Mouse (Mus musculus): ENCODE data around the gene Bpgm. TPM values are rescaled to one million over a fixed set of nuclear protein-coding genes. Genes with fewer than 3 reads are reported as not detected.

The Bpgm gene
- 10 to 100 TPM; 43.2 to 49.5 TPM for total RNA-seq (2021)
- long read RNA-seq, experiment 1, transcript Bpgm-201 (3 exons, 2,220 nt) = major isoform, 37 of 47 reads
- long read RNA-seq, experiment 1, partial matches to known transcripts = 0 of 47 reads
- long read RNA-seq, experiment 1, other reads (novel, unspliced or antisense) = 10 of 47 reads
- long read RNA-seq, experiment 2, transcript Bpgm-201 (3 exons, 2,220 nt) = major isoform, 51 of 67 reads
- long read RNA-seq, experiment 2, partial matches to known transcripts = 3 of 67 reads
- long read RNA-seq, experiment 2, other reads (novel, unspliced or antisense) = 13 of 67 reads

GRCm38 (mm10) chr6:34475974-34476794 lies at the start of gene Bpgm:
Gene Bpgm, plus strand, starts transcription at chr6:34476207.
- DNase-seq (ENCODE audit: low spot score in 2 of 2) = peak; percentile 95 to 98

GRCm38 (mm10) chr6:34439006-34439405 lies 37.0 kb upstream of the Bpgm start:
- DNase-seq (ENCODE audit: low spot score in 2 of 2) = no peak

- no peak for DNase-seq (ENCODE audit: low spot score in 2 of 2)
Observed at GRCm38 (mm10) chr6:34441556-34442257, 34.3 kb upstream of the Bpgm start.

GRCm38 (mm10) chr6:34443791-34444190 lies 32.2 kb upstream of the Bpgm start:
- DNase-seq (ENCODE audit: low spot score in 2 of 2) = no peak

GRCm38 (mm10) chr6:34447961-34448360 lies 28.0 kb upstream of the Bpgm start:
- peak; percentile 31 to 37 for DNase-seq (ENCODE audit: low spot score in 2 of 2)

- no peak for DNase-seq (ENCODE audit: low spot score in 2 of 2)
Observed at GRCm38 (mm10) chr6:34448696-34449095, 27.3 kb upstream of the Bpgm start.

GRCm38 (mm10) chr6:34452963-34453770 lies 22.8 kb upstream of the Bpgm start:
- DNase-seq (ENCODE audit: low spot score in 2 of 2) = no peak

GRCm38 (mm10) chr6:34459456-34459855 lies 16.6 kb upstream of the Bpgm start:
- DNase-seq (ENCODE audit: low spot score in 2 of 2) = no peak

- no peak for DNase-seq (ENCODE audit: low spot score in 2 of 2)
Observed at GRCm38 (mm10) chr6:34460651-34461050, 15.4 kb upstream of the Bpgm start.

GRCm38 (mm10) chr6:34463582-34463981 lies 12.4 kb upstream of the Bpgm start:
- no peak for DNase-seq (ENCODE audit: low spot score in 2 of 2)

GRCm38 (mm10) chr6:34471434-34472110 lies 4.4 kb upstream of the Bpgm start:
- DNase-seq (ENCODE audit: low spot score in 2 of 2) = no peak

- no peak for DNase-seq (ENCODE audit: low spot score in 2 of 2)
Observed at GRCm38 (mm10) chr6:34473346-34473745, 2.7 kb upstream of the Bpgm start.

- no peak for DNase-seq (ENCODE audit: low spot score in 2 of 2)
Observed at GRCm38 (mm10) chr6:34474031-34474430, 2.0 kb upstream of the Bpgm start.

GRCm38 (mm10) chr6:34475391-34475790 lies 616 bp upstream of the Bpgm start:
- DNase-seq (ENCODE audit: low spot score in 2 of 2) = no peak

GRCm38 (mm10) chr6:34478036-34478435 lies 2.0 kb downstream of the Bpgm start:
- no peak for DNase-seq (ENCODE audit: low spot score in 2 of 2)

GRCm38 (mm10) chr6:34478677-34479360 lies 2.8 kb downstream of the Bpgm start:
- DNase-seq (ENCODE audit: low spot score in 2 of 2) = no peak

GRCm38 (mm10) chr6:34479531-34479930 lies 3.5 kb downstream of the Bpgm start:
- no peak for DNase-seq (ENCODE audit: low spot score in 2 of 2)

- DNase-seq (ENCODE audit: low spot score in 2 of 2) = no peak
Observed at GRCm38 (mm10) chr6:34480749-34481148, 4.7 kb downstream of the Bpgm start.

GRCm38 (mm10) chr6:34481349-34481748 lies 5.3 kb downstream of the Bpgm start:
- DNase-seq (ENCODE audit: low spot score in 2 of 2) = no peak

- no peak for DNase-seq (ENCODE audit: low spot score in 2 of 2)
Observed at GRCm38 (mm10) chr6:34482842-34483241, 6.8 kb downstream of the Bpgm start.

Measured in adrenal gland, postnatal 4 days (tissue).